Mouse (Mus musculus): ENCODE measurements around the gene Adcy4.

GRCm38 (mm10) chr14:55761163-55761562 lies 22.7 kb downstream of the Adcy4 start, which contains the start of gene Ltb4r2:
- no peak for TF ChIP-seq CTCF (IDR thresholded peaks at IDR 0.05; ENCODE audit: low read depth)
- no peak for TF ChIP-seq EP300 (IDR thresholded peaks at IDR 0.05; ENCODE audit: low read depth)
